15 mouse cellular contexts compared by ENCODE assay signal in genomic region chr3:8006708-8007395, GRCm38 (mm10).
DNase-seq lines count a peak whose midpoint lies in the region; ATAC-seq and TF ChIP-seq lines count a peak whose summit lies in the region.
"Had no signal": no experiment of that assay in that cellular context is flagged by ENCODE, and none has a peak within 500 bp of the region (broad histone marks: within the 10 kb centered on the region; RNA-seq: fewer than 3 reads in every experiment).

No protein-coding gene starts in this region.

- WGBS in embryonic facial prominence, embryonic 12.5 days = 52% methylated on average over 10 of the region's 10 CpGs
- 59% methylated on average over 10 of the region's 10 CpGs for WGBS in limb, embryonic 13.5 days

- H3K27me3 ChIP-seq in G1E (ENCODE audit: insufficient read depth, low read length) = no peaks in the 10 kb centered on the region
- H3K27me3 ChIP-seq in embryonic facial prominence, embryonic 12.5 days = no peaks in the 10 kb centered on the region
- no peaks in the 10 kb centered on the region for H3K27me3 ChIP-seq in limb, embryonic 13.5 days
- H3K27me3 ChIP-seq: forebrain, embryonic 12.5 days; liver, embryonic 15.5 days; midbrain, embryonic 13.5 days; neural tube, embryonic 13.5 days had no signal

- DNase-seq in G1E (ENCODE audit: low spot score) = no peak
- DNase-seq in kidney, adult 9 months = peak; percentile 88
- DNase-seq in right cerebral cortex, postnatal 10 days (ENCODE audit: low spot score in 2 of 2) = no peak
- DNase-seq in cerebellum, postnatal 10 days = no peak
- DNase-seq in thymus, postnatal 4 days = no peak
- DNase-seq in thymus, postnatal 25 days = no peak
- DNase-seq: adrenal gland, postnatal 25 days; heart, postnatal 36 days; lung, postnatal 4 days had no signal

- ATAC-seq in G1E (ENCODE audit: extremely low read depth, insufficient number of reproducible peaks, low FRiP score, poor library complexity, severe bottlenecking) = peak; percentile 45; the same call in 1 of the 2 replicates
- 0 out of 2 replicates have a peak, but pooled peaks have one; percentile 41 for ATAC-seq in embryonic facial prominence, embryonic 12.5 days (ENCODE audit: insufficient number of reproducible peaks, insufficient read depth, low FRiP score, low TSS enrichment)
- peak; percentile 71 for ATAC-seq in limb, embryonic 13.5 days (ENCODE audit: low FRiP score, low read depth)
- ATAC-seq: midbrain, embryonic 13.5 days had no signal

- no peak overlapping the region for H3K9ac ChIP-seq in embryonic facial prominence, embryonic 12.5 days
- H3K9ac ChIP-seq in limb, embryonic 13.5 days = no peak overlapping the region
- H3K9ac ChIP-seq: forebrain, embryonic 12.5 days; liver, embryonic 15.5 days; midbrain, embryonic 13.5 days; neural tube, embryonic 13.5 days had no signal

- no peak overlapping the region for H3K27ac ChIP-seq in embryonic facial prominence, embryonic 12.5 days
- no peak overlapping the region for H3K27ac ChIP-seq in limb, embryonic 13.5 days
- H3K27ac ChIP-seq: forebrain, embryonic 12.5 days; liver, embryonic 15.5 days; midbrain, embryonic 13.5 days; neural tube, embryonic 13.5 days had no signal

- no peak overlapping the region; the same call in 1 of the 2 replicates for H3K4me2 ChIP-seq in embryonic facial prominence, embryonic 12.5 days (replicated peaks)
- H3K4me2 ChIP-seq in limb, embryonic 13.5 days (replicated peaks) = no peak overlapping the region
- H3K4me2 ChIP-seq: forebrain, embryonic 12.5 days; liver, embryonic 15.5 days; midbrain, embryonic 13.5 days; neural tube, embryonic 13.5 days had no signal

- H3K4me3 ChIP-seq in G1E (ENCODE audit: low read depth, low read length) = no peak overlapping the region
- H3K4me3 ChIP-seq in embryonic facial prominence, embryonic 12.5 days = no peak overlapping the region
- no peak overlapping the region for H3K4me3 ChIP-seq in limb, embryonic 13.5 days
- H3K4me3 ChIP-seq: forebrain, embryonic 12.5 days; liver, embryonic 15.5 days; midbrain, embryonic 13.5 days; neural tube, embryonic 13.5 days had no signal

- no peak for TF ChIP-seq CTCF in G1E (IDR thresholded peaks at IDR 0.05; ENCODE audit: low read depth, low read length)

- H3K36me3 ChIP-seq in G1E (replicated peaks) = no peaks in the 10 kb centered on the region
- H3K36me3 ChIP-seq in embryonic facial prominence, embryonic 12.5 days = no peaks in the 10 kb centered on the region
- no peaks in the 10 kb centered on the region for H3K36me3 ChIP-seq in limb, embryonic 13.5 days
- H3K36me3 ChIP-seq: forebrain, embryonic 12.5 days; liver, embryonic 15.5 days; midbrain, embryonic 13.5 days; neural tube, embryonic 13.5 days had no signal

- no peaks in the 10 kb centered on the region for H3K9me3 ChIP-seq in G1E (replicated peaks)
- H3K9me3 ChIP-seq in embryonic facial prominence, embryonic 12.5 days = no peaks in the 10 kb centered on the region
- no peaks in the 10 kb centered on the region for H3K9me3 ChIP-seq in limb, embryonic 13.5 days
- H3K9me3 ChIP-seq: forebrain, embryonic 12.5 days; liver, embryonic 15.5 days; midbrain, embryonic 13.5 days; neural tube, embryonic 13.5 days had no signal

- H3K4me1 ChIP-seq in G1E (ENCODE audit: insufficient read depth, low read depth, low read length) = peaks cover 4% of the 10 kb centered on the region; the same call in 1 of the 2 replicates
- H3K4me1 ChIP-seq in embryonic facial prominence, embryonic 12.5 days = no peaks in the 10 kb centered on the region
- no peaks in the 10 kb centered on the region for H3K4me1 ChIP-seq in limb, embryonic 13.5 days
- H3K4me1 ChIP-seq: forebrain, embryonic 12.5 days; liver, embryonic 15.5 days; midbrain, embryonic 13.5 days; neural tube, embryonic 13.5 days had no signal
